Mouse (Mus musculus): ENCODE data around the gene Zdhhc21. TPM values are rescaled to one million over a fixed set of nuclear protein-coding genes. Genes with fewer than 3 reads are reported as not detected.

Zdhhc21 gene
- polyA plus RNA-seq, 1 experiment = 3.4 TPM

GRCm38 (mm10) chr4:82848552-82849234, 11.1 kb downstream of the Zdhhc21 start:
- peaks cover 3% of the 10 kb centered on the region; the same call in 1 of the 2 replicates for H3K4me1 ChIP-seq (ENCODE audit: control insufficient read depth, insufficient read depth, low read length)
- H3K27ac ChIP-seq (ENCODE audit: insufficient read depth, low read depth, low read length) = no peak overlapping the region
- peak; percentile 16 for DNase-seq
- no peaks in the 10 kb centered on the region for H3K27me3 ChIP-seq (replicated peaks; ENCODE audit: control insufficient read depth, insufficient read depth, low read length)
- 66% methylated on average over 5 of the region's 5 CpGs for WGBS
- H3K36me3 ChIP-seq (ENCODE audit: control insufficient read depth, insufficient read depth, low read length) = no peaks in the 10 kb centered on the region; the same call in 1 of the 2 replicates
- TF ChIP-seq CTCF (conservative IDR thresholded peaks at IDR 0.05; ENCODE audit: insufficient read depth, insufficient read length, low read depth, low read length) (no peak), POLR2A (IDR thresholded peaks at IDR 0.05; ENCODE audit: low read depth, low read length) (no peak)
- H3K4me3 ChIP-seq (ENCODE audit: insufficient read depth, low read depth, low read length) = no peak overlapping the region

GRCm38 (mm10) chr4:82837526-82838240, 22.1 kb downstream of the Zdhhc21 start:
- WGBS = 79% methylated on average over 3 of the region's 3 CpGs
- no peak overlapping the region for H3K4me3 ChIP-seq (ENCODE audit: insufficient read depth, low read depth, low read length)

DNA sequence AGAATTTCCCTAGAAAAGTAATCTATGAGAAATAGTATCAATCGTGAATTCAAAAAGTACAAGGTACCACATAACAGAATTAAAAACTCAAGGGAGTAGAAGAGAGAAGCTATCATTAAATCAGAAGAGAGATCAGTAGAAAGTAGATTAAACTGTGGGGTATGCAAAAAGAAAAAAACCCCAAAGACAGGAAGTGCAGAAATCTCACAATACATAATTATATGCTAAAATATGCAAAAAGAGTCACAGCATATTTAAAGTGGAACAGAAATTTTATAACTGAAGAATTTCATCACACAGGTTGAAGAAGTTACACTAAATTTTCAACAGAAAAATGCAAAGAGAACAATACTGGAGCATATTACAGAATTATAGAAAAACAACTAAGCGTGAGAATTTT, 28.6 kb downstream of the Zdhhc21 start:
- WGBS = 98% methylated on average over 2 of the region's 2 CpGs
- H3K4me1 ChIP-seq (ENCODE audit: control insufficient read depth, insufficient read depth, low read length) = no peaks in the 10 kb centered on the region

More at GRCm38 (mm10) chr4:82837526-82838240, 22.1 kb downstream of the Zdhhc21 start:
- no peak overlapping the region for H3K27ac ChIP-seq (ENCODE audit: insufficient read depth, low read depth, low read length)
- TF ChIP-seq POLR2A (IDR thresholded peaks at IDR 0.05; ENCODE audit: low read depth, low read length) (no peak), CTCF (conservative IDR thresholded peaks at IDR 0.05; ENCODE audit: insufficient read depth, insufficient read length, low read depth, low read length) (no peak)
- H3K27me3 ChIP-seq (replicated peaks; ENCODE audit: control insufficient read depth, insufficient read depth, low read length) = no peaks in the 10 kb centered on the region
- H3K4me1 ChIP-seq (ENCODE audit: control insufficient read depth, insufficient read depth, low read length) = no peaks in the 10 kb centered on the region
- H3K36me3 ChIP-seq (ENCODE audit: control insufficient read depth, insufficient read depth, low read length) = no peaks in the 10 kb centered on the region
- DNase-seq = no peak

GRCm38 (mm10) chr4:82829429-82829828, 30.3 kb downstream of the Zdhhc21 start:
- no peak for DNase-seq
- Histone ChIP-seq H3K27me3 (replicated peaks; ENCODE audit: control insufficient read depth, insufficient read depth, low read length) (no peaks in the 10 kb centered on the region), H3K4me3 (ENCODE audit: insufficient read depth, low read depth, low read length) (no peak overlapping the region), H3K4me1 (ENCODE audit: control insufficient read depth, insufficient read depth, low read length) (no peaks in the 10 kb centered on the region), H3K27ac (ENCODE audit: insufficient read depth, low read depth, low read length) (no peak overlapping the region), H3K36me3 (ENCODE audit: control insufficient read depth, insufficient read depth, low read length) (no peaks in the 10 kb centered on the region)
- WGBS = 61% methylated on average over 5 of the region's 5 CpGs
- TF ChIP-seq CTCF (conservative IDR thresholded peaks at IDR 0.05; ENCODE audit: insufficient read depth, insufficient read length, low read depth, low read length) = no peak
- TF ChIP-seq POLR2A (IDR thresholded peaks at IDR 0.05; ENCODE audit: low read depth, low read length) = no peak

More for the DNA sequence above, 28.6 kb downstream of the Zdhhc21 start:
- TF ChIP-seq CTCF (conservative IDR thresholded peaks at IDR 0.05; ENCODE audit: insufficient read depth, insufficient read length, low read depth, low read length) (no peak), POLR2A (IDR thresholded peaks at IDR 0.05; ENCODE audit: low read depth, low read length) (no peak)
- H3K36me3 ChIP-seq (ENCODE audit: control insufficient read depth, insufficient read depth, low read length) = no peaks in the 10 kb centered on the region
- no peaks in the 10 kb centered on the region for H3K27me3 ChIP-seq (replicated peaks; ENCODE audit: control insufficient read depth, insufficient read depth, low read length)
- H3K4me3 ChIP-seq (ENCODE audit: insufficient read depth, low read depth, low read length) = no peak overlapping the region
- H3K27ac ChIP-seq (ENCODE audit: insufficient read depth, low read depth, low read length) = no peak overlapping the region
- DNase-seq = no peak

DNA sequence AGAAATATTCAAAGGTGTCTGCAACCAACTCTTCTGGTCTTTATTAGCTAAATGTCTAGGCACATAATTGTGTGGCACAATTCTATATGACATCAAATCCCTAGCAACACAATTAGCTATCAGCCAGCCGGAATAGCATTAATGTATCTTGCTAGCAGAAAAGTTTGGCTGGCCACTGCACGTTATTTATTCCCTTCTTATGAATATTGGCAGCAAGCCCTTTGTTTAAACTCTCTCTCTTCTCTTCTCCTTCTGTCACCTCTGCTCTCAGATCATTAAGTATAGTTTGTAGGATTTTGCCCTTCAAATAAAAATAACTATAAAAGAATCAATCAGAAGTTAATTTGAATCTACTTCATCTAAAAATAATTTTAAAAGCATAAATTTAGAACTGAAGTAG, 32.8 kb downstream of the Zdhhc21 start:
- Histone ChIP-seq H3K4me1 (ENCODE audit: control insufficient read depth, insufficient read depth, low read length) (no peaks in the 10 kb centered on the region), H3K4me3 (ENCODE audit: insufficient read depth, low read depth, low read length) (no peak overlapping the region), H3K27me3 (replicated peaks; ENCODE audit: control insufficient read depth, insufficient read depth, low read length) (no peaks in the 10 kb centered on the region), H3K27ac (ENCODE audit: insufficient read depth, low read depth, low read length) (no peak overlapping the region), H3K36me3 (ENCODE audit: control insufficient read depth, insufficient read depth, low read length) (no peaks in the 10 kb centered on the region)
- whole genome bisulfite sequencing = 74% methylated on average over 2 of the region's 2 CpGs
- TF ChIP-seq CTCF (conservative IDR thresholded peaks at IDR 0.05; ENCODE audit: insufficient read depth, insufficient read length, low read depth, low read length) (no peak), POLR2A (IDR thresholded peaks at IDR 0.05; ENCODE audit: low read depth, low read length) (no peak)
- DNase-seq = no peak

- WGBS = 88% methylated on average over 5 of the region's 5 CpGs
- Histone ChIP-seq H3K4me1 (ENCODE audit: control insufficient read depth, insufficient read depth, low read length) (no peaks in the 10 kb centered on the region), H3K27me3 (replicated peaks; ENCODE audit: control insufficient read depth, insufficient read depth, low read length) (no peaks in the 10 kb centered on the region), H3K36me3 (ENCODE audit: control insufficient read depth, insufficient read depth, low read length) (no peaks in the 10 kb centered on the region), H3K27ac (ENCODE audit: insufficient read depth, low read depth, low read length) (no peak overlapping the region), H3K4me3 (ENCODE audit: insufficient read depth, low read depth, low read length) (no peak overlapping the region)
- no peak for DNase-seq
- TF ChIP-seq CTCF (conservative IDR thresholded peaks at IDR 0.05; ENCODE audit: insufficient read depth, insufficient read length, low read depth, low read length) (no peak), POLR2A (IDR thresholded peaks at IDR 0.05; ENCODE audit: low read depth, low read length) (no peak)
Observed at GRCm38 (mm10) chr4:82817833-82818232, 41.9 kb downstream of the Zdhhc21 start.

GRCm38 (mm10) chr4:82816351-82816750, 43.4 kb downstream of the Zdhhc21 start:
- Histone ChIP-seq H3K36me3 (ENCODE audit: control insufficient read depth, insufficient read depth, low read length) (no peaks in the 10 kb centered on the region), H3K27me3 (replicated peaks; ENCODE audit: control insufficient read depth, insufficient read depth, low read length) (no peaks in the 10 kb centered on the region), H3K27ac (ENCODE audit: insufficient read depth, low read depth, low read length) (no peak overlapping the region), H3K4me3 (ENCODE audit: insufficient read depth, low read depth, low read length) (no peak overlapping the region), H3K4me1 (ENCODE audit: control insufficient read depth, insufficient read depth, low read length) (no peaks in the 10 kb centered on the region)
- DNase-seq = no peak
- no peak for TF ChIP-seq POLR2A (IDR thresholded peaks at IDR 0.05; ENCODE audit: low read depth, low read length)
- no peak for TF ChIP-seq CTCF (conservative IDR thresholded peaks at IDR 0.05; ENCODE audit: insufficient read depth, insufficient read length, low read depth, low read length)
- 77% methylated on average over 8 of the region's 8 CpGs for WGBS

All from kidney, adult 2 months (tissue).